Mouse (Mus musculus) CD4-positive, CD25-positive, alpha-beta regulatory T cell, adult 4 months (primary cell): Measurements from ENCODE around the gene Tex264. TPM values are rescaled to one million over a fixed set of nuclear protein-coding genes. Genes with fewer than 3 reads are reported as not detected.

Source experiments
- polyA plus RNA-seq, 2 experiments: library from polyadenylated mRNA; unstranded; fragments of 100-300 nt; shearing (Covaris generic); gene quantifications; one replicate each; pipeline ENCODE4 v1.2.1; 2017

Tex264 gene
- polyA plus RNA-seq, 2 experiments from 2014 or later: 40.7 to 62.0 TPM

Other genes starting within 250 kb of the Tex264 start
- 10 to 100 TPM; 11.6 to 12.2 TPM for gene Acy1, start 247.6 kb downstream of the Tex264 start, polyA plus RNA-seq
- gene Abhd14b, start 238.5 kb downstream of the Tex264 start, polyA plus RNA-seq: 10 to 100 TPM; 19.4 to 21.2 TPM
- 10 to 100 TPM; 10.5 to 24.2 TPM for gene Abhd14a, start 238.2 kb downstream of the Tex264 start, polyA plus RNA-seq
- 1 to 10 TPM; 2.9 to 3.1 TPM for gene Pcbp4, start 232.6 kb downstream of the Tex264 start, polyA plus RNA-seq
- gene Gpr62, start 220.0 kb downstream of the Tex264 start, polyA plus RNA-seq: not detected
- gene Rrp9, start 210.0 kb downstream of the Tex264 start, polyA plus RNA-seq: 10 to 100 TPM; 35.4 to 37.4 TPM
- 10 to 100 TPM; 52.6 to 68.5 TPM for gene Parp3, start 209.0 kb downstream of the Tex264 start, polyA plus RNA-seq
- not detected for gene Iqcf1, start 186.0 kb downstream of the Tex264 start, polyA plus RNA-seq
- gene Iqcf5, start 171.4 kb downstream of the Tex264 start, polyA plus RNA-seq: not detected
- not detected for gene Iqcf3, start 124.3 kb downstream of the Tex264 start, polyA plus RNA-seq
- not detected for gene Iqcf4, start 114.9 kb downstream of the Tex264 start, polyA plus RNA-seq
- gene Iqcf6, start 59.3 kb downstream of the Tex264 start, polyA plus RNA-seq: not detected
- gene Grm2, start 29.8 kb downstream of the Tex264 start, polyA plus RNA-seq: not detected
- 1 to 10 TPM; 2.6 to 3.5 TPM for gene Rad54l2, start 103.3 kb upstream of the Tex264 start, polyA plus RNA-seq
- 10 to 100 TPM; 22.7 to 37.2 TPM for gene Dcaf1, start 135.9 kb upstream of the Tex264 start, polyA plus RNA-seq
- 1 to 10 TPM; 3.7 to 4.4 TPM for gene Rbm15b, start 201.5 kb upstream of the Tex264 start, polyA plus RNA-seq
- gene Manf, start 206.1 kb upstream of the Tex264 start, polyA plus RNA-seq: 100 to 1,000 TPM; 124 to 139 TPM